Mouse (Mus musculus) erythroblast, embryonic 14.5 days (primary cell): Measurements from ENCODE around the gene Cacna1f.

ENCODE experiments used
- GATA1 ChIP-seq: IDR thresholded peaks from 2 replicates; pipeline ENCODE4 v1.6.1; 2012; ENCODE audit warnings: low read length, inconsistent platforms, mixed read lengths
- TAL1 ChIP-seq: IDR thresholded peaks from 3 replicates; pipeline ENCODE4 v1.6.1; 2012; ENCODE audit warnings: low read length, inconsistent platforms, mixed read lengths

- TF ChIP-seq GATA1 (peak; percentile 40; the same call in 1 of the 2 replicates), TAL1 (no peak)
Observed at GRCm38 (mm10) chrX:7574087-7574884, 32.6 kb upstream of the Cacna1f start, which contains the start of gene Ppp1r3f.
